Mouse (Mus musculus): ENCODE measurements at regions not wholly inside any gene's neighbourhood (a gene's known extent, or its start where the extent isn't known, plus 50 kb on each side); places are given as distances from the start of the nearest gene placed in this dataset.

DNA sequence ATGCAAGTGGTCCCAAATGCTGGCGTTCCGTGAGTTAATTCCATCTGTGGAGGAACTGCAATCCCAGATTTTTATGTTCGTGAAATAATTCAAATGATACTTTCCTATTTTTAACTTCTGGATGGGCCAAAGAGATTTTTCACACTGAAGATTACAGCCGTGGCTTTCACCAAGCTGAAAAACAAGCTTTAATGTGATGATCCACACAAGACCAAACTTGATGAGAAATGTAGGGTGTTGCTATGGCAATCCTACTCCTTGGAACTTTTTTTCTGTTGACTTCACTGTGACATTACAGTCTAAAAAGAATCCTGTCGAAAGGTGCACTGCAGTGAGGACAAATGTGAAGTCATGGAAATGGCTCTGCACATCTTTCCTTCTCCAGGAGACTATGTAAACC lies 100.1 kb upstream of the Snx7 start:
- H3K79me2 ChIP-seq (ENCODE audit: control insufficient read depth, insufficient read depth, low read length, poor library complexity), result no peaks in the 10 kb centered on the region
- H3K4me3 ChIP-seq (ENCODE audit: control insufficient read depth in 1 of 2, insufficient read depth in 1 of 2, low read depth in 2 of 2, low read length in 2 of 2), result no peak overlapping the region
- H3K4me1 ChIP-seq (ENCODE audit: control insufficient read depth in 1 of 2, insufficient read depth in 2 of 2, low read length in 2 of 2), result no peaks in the 10 kb centered on the region
- H3K9me3 ChIP-seq (replicated peaks; ENCODE audit: insufficient read depth, low read length), result no peaks in the 10 kb centered on the region
- no peak overlapping the region for H3K27ac ChIP-seq (ENCODE audit: control insufficient read depth, low read depth, low read length)
- TF ChIP-seq RCOR1 (IDR thresholded peaks at IDR 0.05; ENCODE audit: low read depth, low read length), result no peak
- no peak for TF ChIP-seq JUND (IDR thresholded peaks at IDR 0.05; ENCODE audit: low read depth, low read length)
- no peak for TF ChIP-seq ZNF384 (IDR thresholded peaks at IDR 0.05; ENCODE audit: low read depth, low read length)
- no peak for TF ChIP-seq UBTF (IDR thresholded peaks at IDR 0.05; ENCODE audit: borderline replicate concordance, insufficient read depth, low read depth, low read length)
- TF ChIP-seq MAX (IDR thresholded peaks at IDR 0.05; ENCODE audit: low read length), result no peak
- no peak overlapping the region for H3K9ac ChIP-seq (ENCODE audit: control insufficient read depth, low read depth, low read length, poor library complexity, severe bottlenecking)
- no peaks in the 10 kb centered on the region for H3K27me3 ChIP-seq (ENCODE audit: control insufficient read depth in 1 of 2, insufficient read depth in 2 of 2, low read length in 2 of 2)
- no peaks in the 10 kb centered on the region for H3K36me3 ChIP-seq (ENCODE audit: control insufficient read depth in 1 of 2, insufficient read depth in 2 of 2, low read length in 2 of 2)
- no peak for DNase-seq (ENCODE audit: low read depth, low spot score)

- H3K27ac ChIP-seq (ENCODE audit: control insufficient read depth, low read depth, low read length), result no peak overlapping the region
- no peak overlapping the region for H3K4me3 ChIP-seq (ENCODE audit: control insufficient read depth in 1 of 2, insufficient read depth in 1 of 2, low read depth in 2 of 2, low read length in 2 of 2)
- H3K4me1 ChIP-seq (ENCODE audit: control insufficient read depth in 1 of 2, insufficient read depth in 2 of 2, low read length in 2 of 2), result no peaks in the 10 kb centered on the region
- no peak for TF ChIP-seq MXI1 (IDR thresholded peaks at IDR 0.05; ENCODE audit: low read depth, low read length)
- no peak for TF ChIP-seq RCOR1 (IDR thresholded peaks at IDR 0.05; ENCODE audit: low read depth, low read length)
- no peak for TF ChIP-seq SIN3A (IDR thresholded peaks at IDR 0.05; ENCODE audit: low read length)
- no peak for TF ChIP-seq USF1 (IDR thresholded peaks at IDR 0.05; ENCODE audit: low read depth, low read length)
- TF ChIP-seq MAX (IDR thresholded peaks at IDR 0.05; ENCODE audit: low read length), result no peak
- no peak for TF ChIP-seq BHLHE40 (IDR thresholded peaks at IDR 0.05; ENCODE audit: borderline replicate concordance, low read depth, low read length)
- TF ChIP-seq ELF1 (IDR thresholded peaks at IDR 0.05; ENCODE audit: low read depth, low read length), result no peak
- no peak for TF ChIP-seq MAZ (IDR thresholded peaks at IDR 0.05; ENCODE audit: low read depth, low read length)
- TF ChIP-seq EP300 (IDR thresholded peaks at IDR 0.05; ENCODE audit: low read depth in 1 of 2, low read length in 2 of 2), result no peak
- no peak for TF ChIP-seq USF2 (IDR thresholded peaks at IDR 0.05; ENCODE audit: borderline replicate concordance in 1 of 2, insufficient read depth in 1 of 2, low read depth in 1 of 2, low read length in 2 of 2)
- no peak for TF ChIP-seq MEF2A (IDR thresholded peaks at IDR 0.05; ENCODE audit: extremely low read depth, insufficient replicate concordance, low read depth, low read length, poor library complexity, severe bottlenecking)
- TF ChIP-seq POLR2A (IDR thresholded peaks at IDR 0.05; ENCODE audit: control insufficient read depth in 1 of 2, insufficient read depth in 1 of 2, low read depth in 1 of 2, low read length in 2 of 2, poor library complexity in 1 of 2), result no peak
- TF ChIP-seq E2F4 (IDR thresholded peaks at IDR 0.05; ENCODE audit: borderline replicate concordance, low read depth, low read length), result no peak
- TF ChIP-seq POLR2AphosphoS5 (IDR thresholded peaks at IDR 0.05; ENCODE audit: borderline replicate concordance, low read depth, low read length), result no peak
- no peak for TF ChIP-seq TAL1 (IDR thresholded peaks at IDR 0.05; ENCODE audit: low read length)
- no peak for TF ChIP-seq SMC3 (IDR thresholded peaks at IDR 0.05; ENCODE audit: low read depth, low read length)
- no peak for TF ChIP-seq ZMIZ1 (IDR thresholded peaks at IDR 0.05; ENCODE audit: low read depth, low read length)
- no peak for TF ChIP-seq JUND (IDR thresholded peaks at IDR 0.05; ENCODE audit: low read depth, low read length)
- no peak for TF ChIP-seq MYB (IDR thresholded peaks at IDR 0.05; ENCODE audit: low read depth, low read length)
- TF ChIP-seq MAFK (IDR thresholded peaks at IDR 0.05; ENCODE audit: borderline replicate concordance, low read depth, low read length), result no peak
- no peaks in the 10 kb centered on the region for H3K36me3 ChIP-seq (ENCODE audit: control insufficient read depth in 1 of 2, insufficient read depth in 2 of 2, low read length in 2 of 2)
- H3K79me2 ChIP-seq (ENCODE audit: control insufficient read depth, insufficient read depth, low read length, poor library complexity), result no peaks in the 10 kb centered on the region
- no peak overlapping the region for H3K9ac ChIP-seq (ENCODE audit: control insufficient read depth, low read depth, low read length, poor library complexity, severe bottlenecking)
- H3K27me3 ChIP-seq (ENCODE audit: control insufficient read depth in 1 of 2, insufficient read depth in 2 of 2, low read length in 2 of 2), result no peaks in the 10 kb centered on the region
- no peak for DNase-seq (ENCODE audit: low read depth, low spot score)
- no peaks in the 10 kb centered on the region for H3K9me3 ChIP-seq (replicated peaks; ENCODE audit: insufficient read depth, low read length)
Observed at GRCm38 (mm10) chr3:117938426-117938825, 69.7 kb upstream of the Snx7 start.

Data from MEL (cell line).